Mouse (Mus musculus): ENCODE measurements at regions not wholly inside any gene's neighbourhood (a gene's known extent, or its start where the extent isn't known, plus 50 kb on each side); places are given as distances from the start of the nearest gene placed in this dataset.

DNA sequence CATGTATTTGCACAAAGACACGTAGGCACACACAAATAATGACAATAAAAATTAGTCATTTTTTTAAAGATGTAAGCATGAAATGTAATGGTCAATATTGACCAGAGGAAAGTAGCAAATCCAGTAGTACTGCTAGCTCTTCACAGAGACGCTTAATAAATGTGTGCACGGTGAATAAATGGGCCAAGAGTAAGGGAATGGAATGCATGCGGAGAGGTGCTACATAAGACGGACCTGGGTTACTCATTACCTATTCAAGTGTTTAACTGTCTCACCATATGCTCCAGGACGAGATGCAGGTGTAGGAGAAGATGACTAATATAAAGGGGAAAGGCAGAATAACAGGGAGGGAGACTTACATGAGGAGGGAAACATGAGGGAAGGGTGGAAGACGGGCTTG is 182.4 kb upstream of the Atp5g3 start:
- no peak for TF ChIP-seq GATA1 (IDR thresholded peaks at IDR 0.05; ENCODE audit: borderline replicate concordance, low read length)
- TF ChIP-seq CTCF (IDR thresholded peaks at IDR 0.05; ENCODE audit: low read depth, low read length), result no peak
- no peak for TF ChIP-seq GATA2 (IDR thresholded peaks at IDR 0.05; ENCODE audit: borderline replicate concordance, low read depth, low read length)
- TF ChIP-seq TAL1 (conservative IDR thresholded peaks at IDR 0.05; ENCODE audit: low read depth, low read length), result no peak
- no peak for TF ChIP-seq POLR2AphosphoS5 (IDR thresholded peaks at IDR 0.05; ENCODE audit: insufficient replicate concordance, low read depth, low read length)
- no peaks in the 10 kb centered on the region; the same call in 1 of the 2 replicates for H3K4me1 ChIP-seq (ENCODE audit: insufficient read depth, low read depth, low read length)
- no peak overlapping the region for H3K4me3 ChIP-seq (ENCODE audit: low read depth, low read length)
- no peaks in the 10 kb centered on the region; the same call in 1 of the 2 replicates for H3K27me3 ChIP-seq (ENCODE audit: insufficient read depth, low read length)
- no peak for DNase-seq (ENCODE audit: low spot score)
- H3K9me3 ChIP-seq (replicated peaks), result peaks cover 8% of the 10 kb centered on the region
- no peak for ATAC-seq (ENCODE audit: extremely low read depth, insufficient number of reproducible peaks, low FRiP score, poor library complexity, severe bottlenecking)
- H3K36me3 ChIP-seq (replicated peaks), result no peaks in the 10 kb centered on the region

DNA sequence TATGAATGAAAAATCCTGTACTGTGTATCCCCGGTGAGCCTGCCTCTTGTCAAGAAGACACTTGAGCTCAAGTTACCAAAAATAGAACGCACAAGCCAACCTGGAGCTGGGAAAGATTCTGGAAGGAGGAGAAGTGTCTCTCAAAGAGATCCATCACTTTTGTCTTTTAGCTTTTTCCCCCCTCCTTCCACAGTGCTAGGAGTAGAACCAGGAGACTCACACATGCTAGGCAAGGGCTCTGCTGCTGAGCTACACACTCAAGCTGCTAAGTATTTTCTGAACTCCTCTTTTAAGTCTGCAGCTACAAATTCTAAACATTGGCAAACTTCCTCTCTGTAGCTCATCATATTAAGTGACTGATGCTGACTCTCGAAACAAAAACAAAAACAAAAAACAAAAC is 176.2 kb upstream of the Atp5g3 start:
- Histone ChIP-seq H3K27me3 (ENCODE audit: insufficient read depth, low read length) (no peaks in the 10 kb centered on the region), H3K4me3 (ENCODE audit: low read depth, low read length) (no peak overlapping the region), H3K4me1 (ENCODE audit: insufficient read depth, low read depth, low read length) (no peaks in the 10 kb centered on the region; the same call in 1 of the 2 replicates), H3K36me3 (replicated peaks) (no peaks in the 10 kb centered on the region), H3K9me3 (replicated peaks) (no peaks in the 10 kb centered on the region)
- TF ChIP-seq CTCF (IDR thresholded peaks at IDR 0.05; ENCODE audit: low read depth, low read length) (no peak), TAL1 (conservative IDR thresholded peaks at IDR 0.05; ENCODE audit: low read depth, low read length) (no peak), GATA1 (IDR thresholded peaks at IDR 0.05; ENCODE audit: borderline replicate concordance, low read length) (no peak)
- no peak for DNase-seq (ENCODE audit: low spot score)
- no peak for ATAC-seq (ENCODE audit: extremely low read depth, insufficient number of reproducible peaks, low FRiP score, poor library complexity, severe bottlenecking)

DNA sequence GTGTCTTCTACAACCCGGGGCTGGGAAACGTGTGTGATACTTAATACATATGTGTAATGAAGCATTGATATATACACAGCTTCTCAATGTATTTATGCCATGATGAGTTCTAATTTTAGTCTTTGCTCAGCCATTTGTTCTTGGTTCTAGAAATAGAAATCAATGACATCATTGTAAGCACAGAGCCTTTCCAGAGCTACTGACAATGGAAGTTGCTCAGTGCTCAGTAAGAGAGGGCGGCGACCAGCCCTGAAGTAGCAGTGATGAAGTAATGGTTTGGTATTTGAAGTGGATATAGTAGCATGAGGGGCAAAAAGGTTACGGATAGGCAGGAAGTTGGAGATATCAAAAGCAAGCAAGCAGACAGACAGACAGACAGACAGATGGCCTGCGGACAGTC is 173.8 kb upstream of the Atp5g3 start:
- Histone ChIP-seq H3K4me3 (ENCODE audit: low read depth, low read length) (no peak overlapping the region), H3K36me3 (replicated peaks) (no peaks in the 10 kb centered on the region), H3K9me3 (replicated peaks) (no peaks in the 10 kb centered on the region), H3K4me1 (ENCODE audit: insufficient read depth, low read depth, low read length) (no peaks in the 10 kb centered on the region), H3K27me3 (ENCODE audit: insufficient read depth, low read length) (peaks cover 3% of the 10 kb centered on the region; the same call in 1 of the 2 replicates)
- TF ChIP-seq CTCF (IDR thresholded peaks at IDR 0.05; ENCODE audit: low read depth, low read length) (no peak), POLR2AphosphoS5 (IDR thresholded peaks at IDR 0.05; ENCODE audit: insufficient replicate concordance, low read depth, low read length) (no peak), GATA2 (IDR thresholded peaks at IDR 0.05; ENCODE audit: borderline replicate concordance, low read depth, low read length) (no peak), TAL1 (conservative IDR thresholded peaks at IDR 0.05; ENCODE audit: low read depth, low read length) (no peak), GATA1 (IDR thresholded peaks at IDR 0.05; ENCODE audit: borderline replicate concordance, low read length) (no peak)
- no peak for ATAC-seq (ENCODE audit: extremely low read depth, insufficient number of reproducible peaks, low FRiP score, poor library complexity, severe bottlenecking)
- DNase-seq (ENCODE audit: low spot score), result no peak

DNA sequence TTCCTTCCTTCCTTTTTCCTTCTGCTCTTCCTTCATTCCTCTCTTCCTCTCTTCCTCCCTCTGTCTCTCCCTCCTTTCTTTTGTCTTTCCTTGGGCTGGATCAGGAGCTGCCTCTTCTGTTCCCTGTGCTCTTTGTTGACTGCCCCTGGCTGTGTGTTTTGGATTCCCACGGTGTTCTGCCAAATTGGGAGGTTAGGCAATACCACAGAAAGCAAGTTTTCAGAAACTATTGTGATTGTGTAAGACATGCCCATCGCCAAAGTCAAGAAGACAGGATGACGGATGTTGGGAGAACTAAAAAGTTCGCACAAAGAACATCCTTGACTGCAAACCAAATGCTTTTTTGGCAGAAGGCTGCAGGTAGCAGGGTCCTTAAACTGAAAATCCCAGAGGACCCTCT is 165.6 kb upstream of the Atp5g3 start:
- TF ChIP-seq POLR2AphosphoS5 (IDR thresholded peaks at IDR 0.05; ENCODE audit: insufficient replicate concordance, low read depth, low read length), result no peak
- TF ChIP-seq TAL1 (conservative IDR thresholded peaks at IDR 0.05; ENCODE audit: low read depth, low read length), result no peak
- no peak for TF ChIP-seq GATA2 (IDR thresholded peaks at IDR 0.05; ENCODE audit: borderline replicate concordance, low read depth, low read length)
- no peak for TF ChIP-seq GATA1 (IDR thresholded peaks at IDR 0.05; ENCODE audit: borderline replicate concordance, low read length)
- no peak for TF ChIP-seq CTCF (IDR thresholded peaks at IDR 0.05; ENCODE audit: low read depth, low read length)
- no peak overlapping the region for H3K4me3 ChIP-seq (ENCODE audit: low read depth, low read length)
- H3K9me3 ChIP-seq (replicated peaks), result no peaks in the 10 kb centered on the region
- no peak for ATAC-seq (ENCODE audit: extremely low read depth, insufficient number of reproducible peaks, low FRiP score, poor library complexity, severe bottlenecking)
- DNase-seq (ENCODE audit: low spot score), result no peak
- no peaks in the 10 kb centered on the region for H3K36me3 ChIP-seq (replicated peaks)
- H3K27me3 ChIP-seq (ENCODE audit: insufficient read depth, low read length), result peaks cover 5% of the 10 kb centered on the region
- no peaks in the 10 kb centered on the region for H3K4me1 ChIP-seq (ENCODE audit: insufficient read depth, low read depth, low read length)

DNA sequence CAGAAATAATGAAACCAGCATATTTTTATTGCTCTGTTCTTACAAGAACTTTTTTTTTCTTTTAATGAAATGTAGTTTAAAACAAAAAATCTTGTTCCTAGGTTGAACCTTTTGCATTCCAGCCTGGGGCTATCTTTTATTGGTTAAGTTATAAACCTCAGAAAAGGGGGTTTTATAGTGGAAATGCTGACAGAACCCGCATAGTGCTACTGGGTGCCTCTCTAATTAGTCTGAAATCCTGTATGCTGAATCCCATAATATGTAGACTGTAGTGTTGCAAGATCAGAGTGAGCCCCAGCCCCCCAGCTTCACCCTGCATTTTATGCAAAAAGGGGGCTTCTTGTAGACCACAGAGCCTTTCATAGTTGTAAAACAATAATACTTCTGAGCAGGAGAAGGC is 164.4 kb upstream of the Atp5g3 start:
- no peak for DNase-seq (ENCODE audit: low spot score)
- H3K9me3 ChIP-seq (replicated peaks), result no peaks in the 10 kb centered on the region

DNA sequence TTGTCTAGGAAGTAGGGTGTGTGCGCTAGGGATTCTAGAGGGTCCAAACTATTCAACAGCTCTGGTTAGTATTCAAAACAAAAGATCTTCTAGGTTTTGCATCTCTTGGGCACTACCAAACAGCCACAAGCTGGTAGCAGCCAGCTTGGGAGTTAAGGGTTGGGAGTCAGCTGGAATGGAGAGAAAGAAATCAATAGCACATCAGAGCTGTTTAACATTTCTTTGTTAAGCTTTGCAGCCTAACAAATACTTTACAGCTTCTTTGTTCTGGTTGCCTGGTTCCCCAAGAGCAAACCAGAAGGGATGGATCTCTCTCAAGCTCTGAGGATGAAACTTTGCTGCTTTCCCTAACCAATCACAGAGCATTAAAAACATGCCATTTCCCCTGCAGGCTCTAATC is 162.3 kb upstream of the Atp5g3 start:
- Histone ChIP-seq H3K4me1 (ENCODE audit: insufficient read depth, low read depth, low read length) (no peaks in the 10 kb centered on the region), H3K27me3 (ENCODE audit: insufficient read depth, low read length) (peaks cover 12% of the 10 kb centered on the region), H3K36me3 (replicated peaks) (no peaks in the 10 kb centered on the region), H3K4me3 (ENCODE audit: low read depth, low read length) (no peak overlapping the region), H3K9me3 (replicated peaks) (no peaks in the 10 kb centered on the region)
- DNase-seq (ENCODE audit: low spot score), result no peak
- no peak for ATAC-seq (ENCODE audit: extremely low read depth, insufficient number of reproducible peaks, low FRiP score, poor library complexity, severe bottlenecking)
- no peak for TF ChIP-seq CTCF (IDR thresholded peaks at IDR 0.05; ENCODE audit: low read depth, low read length)
- TF ChIP-seq GATA2 (IDR thresholded peaks at IDR 0.05; ENCODE audit: borderline replicate concordance, low read depth, low read length), result no peak
- no peak for TF ChIP-seq TAL1 (conservative IDR thresholded peaks at IDR 0.05; ENCODE audit: low read depth, low read length)
- no peak for TF ChIP-seq GATA1 (IDR thresholded peaks at IDR 0.05; ENCODE audit: borderline replicate concordance, low read length)
- no peak for TF ChIP-seq POLR2AphosphoS5 (IDR thresholded peaks at IDR 0.05; ENCODE audit: insufficient replicate concordance, low read depth, low read length)

More for the DNA sequence above, 164.4 kb upstream of the Atp5g3 start:
- TF ChIP-seq CTCF (IDR thresholded peaks at IDR 0.05; ENCODE audit: low read depth, low read length) (no peak), TAL1 (conservative IDR thresholded peaks at IDR 0.05; ENCODE audit: low read depth, low read length) (no peak), GATA2 (IDR thresholded peaks at IDR 0.05; ENCODE audit: borderline replicate concordance, low read depth, low read length) (no peak), POLR2AphosphoS5 (IDR thresholded peaks at IDR 0.05; ENCODE audit: insufficient replicate concordance, low read depth, low read length) (no peak), GATA1 (IDR thresholded peaks at IDR 0.05; ENCODE audit: borderline replicate concordance, low read length) (no peak)
- ATAC-seq (ENCODE audit: extremely low read depth, insufficient number of reproducible peaks, low FRiP score, poor library complexity, severe bottlenecking), result no peak
- peaks cover 13% of the 10 kb centered on the region for H3K27me3 ChIP-seq (ENCODE audit: insufficient read depth, low read length)
- no peaks in the 10 kb centered on the region for H3K4me1 ChIP-seq (ENCODE audit: insufficient read depth, low read depth, low read length)
- no peaks in the 10 kb centered on the region for H3K36me3 ChIP-seq (replicated peaks)
- H3K4me3 ChIP-seq (ENCODE audit: low read depth, low read length), result no peak overlapping the region
